23 mouse cellular contexts compared by ENCODE assay signal in the genomic region with DNA sequence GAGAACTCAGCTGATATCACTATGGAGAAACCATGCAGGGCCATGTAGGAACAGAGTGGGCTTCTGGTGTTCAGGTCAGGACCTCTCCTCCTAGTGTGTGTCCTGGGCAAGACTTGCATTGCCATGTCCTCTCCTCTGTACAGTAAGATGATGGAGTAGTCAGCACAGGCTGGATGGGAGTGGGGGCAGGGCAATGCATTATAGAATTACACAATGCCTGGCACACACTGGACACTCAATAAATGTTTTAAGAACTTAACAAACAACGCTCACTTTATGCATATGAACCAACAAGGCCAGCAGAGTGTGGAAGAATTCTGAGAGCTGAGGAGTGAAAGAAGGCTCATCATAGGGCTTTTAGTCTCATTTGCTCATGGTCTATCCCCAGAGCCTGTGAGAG.
DNase-seq lines count a peak whose midpoint lies in the region; ATAC-seq and TF ChIP-seq lines count a peak whose summit lies in the region.
"Had no signal": no experiment of that assay in that cellular context is flagged by ENCODE, and none has a peak within 500 bp of the region (broad histone marks: within the 10 kb centered on the region; RNA-seq: fewer than 3 reads in every experiment).

No protein-coding gene starts in this region.

- H3K9ac ChIP-seq in midbrain, embryonic 16.5 days (ENCODE audit: low read depth, low read length), result no peak overlapping the region
- H3K9ac ChIP-seq in midbrain, postnatal 0 days (replicated peaks; ENCODE audit: low read length, poor library complexity, severe bottlenecking), result no peak overlapping the region
- H3K9ac ChIP-seq in lung, postnatal 0 days (replicated peaks; ENCODE audit: low read depth), result no peak overlapping the region
- H3K9ac ChIP-seq: embryonic facial prominence, embryonic 12.5 days; embryonic facial prominence, embryonic 15.5 days; forebrain, postnatal 0 days; hindbrain, embryonic 12.5 days; hindbrain, embryonic 15.5 days had no signal

- peak overlapping the region; percentile 23; the same call in 1 of the 2 replicates for H3K27ac ChIP-seq in midbrain, embryonic 16.5 days (ENCODE audit: low read length)
- no peak overlapping the region for H3K27ac ChIP-seq in midbrain, postnatal 0 days (ENCODE audit: low read depth, low read length)
- peak overlapping the region; percentile 6; the same call in 1 of the 2 replicates for H3K27ac ChIP-seq in lung, postnatal 0 days (ENCODE audit: low read length)
- H3K27ac ChIP-seq: embryonic facial prominence, embryonic 12.5 days; embryonic facial prominence, embryonic 15.5 days; gastrocnemius, adult 2 months; hindbrain, embryonic 12.5 days; hindbrain, embryonic 15.5 days had no signal

- no peak for TF ChIP-seq CTCF in midbrain, postnatal 0 days (IDR thresholded peaks at IDR 0.05)
- TF ChIP-seq CTCF in lung, postnatal 0 days (IDR thresholded peaks at IDR 0.05), result no peak

- ATAC-seq in midbrain, embryonic 16.5 days, result no peak
- no peak for ATAC-seq in midbrain, postnatal 0 days (ENCODE audit: low FRiP score)
- peak; percentile 17; the same call in 1 of the 2 replicates for ATAC-seq in lung, postnatal 0 days
- ATAC-seq: forebrain, embryonic 14.5 days; forebrain, postnatal 0 days had no signal

- DNase-seq in lung, adult 18-20 months, result peak; percentile 38 to 59
- DNase-seq in lung, postnatal 10 days, result no peak
- DNase-seq in midbrain, postnatal 0 days (ENCODE audit: low spot score), result no peak
- DNase-seq in lung, postnatal 0 days (ENCODE audit: low spot score), result peak; percentile 71
- peak; percentile 30 to 37 for DNase-seq in lung, postnatal 4 days
- no peak for DNase-seq in natural killer cell, adult 2 months (ENCODE audit: low spot score in 2 of 2)
- DNase-seq in kidney, postnatal 4 days, result no peak
- DNase-seq: adrenal gland, adult 8-10 months; adrenal gland, postnatal 25 days; cerebellum, adult 9-10 months; forebrain, postnatal 0 days; gastrocnemius, adult 2 months; gastrocnemius, postnatal 14 days; heart, adult 11 months had no signal

- no peaks in the 10 kb centered on the region for H3K36me3 ChIP-seq in midbrain, embryonic 16.5 days (ENCODE audit: control insufficient read depth, insufficient read depth, low read length)
- H3K36me3 ChIP-seq in midbrain, postnatal 0 days (ENCODE audit: insufficient read depth, low read length), result no peaks in the 10 kb centered on the region
- no peaks in the 10 kb centered on the region for H3K36me3 ChIP-seq in lung, postnatal 0 days (ENCODE audit: insufficient read depth, low read length)
- H3K36me3 ChIP-seq: embryonic facial prominence, embryonic 12.5 days; embryonic facial prominence, embryonic 15.5 days; G1E; hindbrain, embryonic 12.5 days; hindbrain, embryonic 15.5 days had no signal

- no peaks in the 10 kb centered on the region for H3K9me3 ChIP-seq in midbrain, embryonic 16.5 days (replicated peaks; ENCODE audit: control insufficient read depth, low read length, poor library complexity, severe bottlenecking)
- H3K9me3 ChIP-seq in midbrain, postnatal 0 days (ENCODE audit: low read length), result no peaks in the 10 kb centered on the region
- H3K9me3 ChIP-seq in lung, postnatal 0 days (ENCODE audit: low read length), result no peaks in the 10 kb centered on the region
- H3K9me3 ChIP-seq: embryonic facial prominence, embryonic 12.5 days; embryonic facial prominence, embryonic 15.5 days; G1E; hindbrain, embryonic 12.5 days; hindbrain, embryonic 15.5 days had no signal

- no peak overlapping the region for H3K4me2 ChIP-seq in midbrain, embryonic 16.5 days (ENCODE audit: low read length)
- no peak overlapping the region for H3K4me2 ChIP-seq in midbrain, postnatal 0 days (ENCODE audit: low read depth, low read length, poor library complexity, severe bottlenecking)
- H3K4me2 ChIP-seq in lung, postnatal 0 days (replicated peaks; ENCODE audit: low read depth, low read length), result no peak overlapping the region
- H3K4me2 ChIP-seq: embryonic facial prominence, embryonic 12.5 days; embryonic facial prominence, embryonic 15.5 days; heart, embryonic 11.5 days; hindbrain, embryonic 12.5 days; hindbrain, embryonic 15.5 days had no signal

- no peak overlapping the region for H3K4me3 ChIP-seq in midbrain, embryonic 16.5 days (ENCODE audit: low read depth, low read length)
- no peak overlapping the region for H3K4me3 ChIP-seq in midbrain, postnatal 0 days (ENCODE audit: low read depth, low read length)
- H3K4me3 ChIP-seq in lung, postnatal 0 days (ENCODE audit: low read depth, low read length), result no peak overlapping the region
- H3K4me3 ChIP-seq: embryonic facial prominence, embryonic 12.5 days; embryonic facial prominence, embryonic 15.5 days; gastrocnemius, adult 2 months; hindbrain, embryonic 12.5 days; hindbrain, embryonic 15.5 days had no signal

- TF ChIP-seq EP300 in lung, postnatal 0 days (IDR thresholded peaks at IDR 0.05), result 0 out of 2 replicates have a peak, but pooled peaks have one; percentile 25

- WGBS in midbrain, embryonic 16.5 days, result 91% methylated on average over 1 of the region's 1 CpGs
- 90% methylated on average over 1 of the region's 1 CpGs for WGBS in midbrain, postnatal 0 days
- 47% methylated on average over 1 of the region's 1 CpGs for WGBS in lung, postnatal 0 days

- H3K27me3 ChIP-seq in midbrain, embryonic 16.5 days (ENCODE audit: control insufficient read depth, insufficient read depth, low read depth, low read length), result no peaks in the 10 kb centered on the region
- no peaks in the 10 kb centered on the region for H3K27me3 ChIP-seq in midbrain, postnatal 0 days (ENCODE audit: insufficient read depth, low read length)
- no peaks in the 10 kb centered on the region for H3K27me3 ChIP-seq in lung, postnatal 0 days (replicated peaks; ENCODE audit: insufficient read depth, low read length)
- H3K27me3 ChIP-seq: CH12.LX; embryonic facial prominence, embryonic 12.5 days; embryonic facial prominence, embryonic 15.5 days; hindbrain, embryonic 12.5 days; hindbrain, embryonic 15.5 days had no signal

- H3K4me1 ChIP-seq in midbrain, embryonic 16.5 days (ENCODE audit: control insufficient read depth, insufficient read depth, low read length), result 0 out of 2 replicates have a peak, but pooled peaks cover 2% of the 10 kb centered on the region
- no peaks in the 10 kb centered on the region for H3K4me1 ChIP-seq in midbrain, postnatal 0 days (ENCODE audit: insufficient read depth, low read length)
- no peaks in the 10 kb centered on the region for H3K4me1 ChIP-seq in lung, postnatal 0 days (ENCODE audit: insufficient read depth, low read depth, low read length)
- H3K4me1 ChIP-seq: embryonic facial prominence, embryonic 12.5 days; embryonic facial prominence, embryonic 15.5 days; hindbrain, embryonic 15.5 days had no signal

Comparison
In these comparisons a context has a peak if more than half of its experiments do, and no peak if none do; other contexts are left out.
1. DNase-seq: peak in lung, adult 18-20 months (2 of 2), lung, postnatal 0 days (single experiment) and lung, postnatal 4 days (2 of 2); none in lung, postnatal 10 days (single experiment), midbrain, postnatal 0 days (single experiment), natural killer cell, adult 2 months (0 of 2) and kidney, postnatal 4 days (0 of 2).